Mouse (Mus musculus) neutrophil, adult 65 days (primary cell): ENCODE measurements around the gene Pvalb. TPM values are rescaled to one million over a fixed set of nuclear protein-coding genes. Genes with fewer than 3 reads are reported as not detected.

Experiments used
- total RNA-seq: library from RNA; stranded (reverse); gene quantifications from 2 replicates; pipeline ENCODE4 v1.2.4, GENCODE M21; 2023

Pvalb gene
- total RNA-seq, result not detected in 2 replicates

GRCm38 (mm10) chr15:78206312-78206711 is at the start of gene Pvalb:
TSS of gene Pvalb (minus strand) at chr15:78206400.

GRCm38 (mm10) chr15:78244695-78245492 is 38.7 kb upstream of the Pvalb start, which contains the start of gene Ncf4:
TSS of gene Ncf4 (plus strand) at chr15:78244801.

GRCm38 (mm10) chr15:78173972-78174886 is 32.0 kb downstream of the Pvalb start, which contains the start of gene Ift27:
TSS of gene Ift27 (minus strand) at chr15:78174107.

Other genes with a start within 250 kb of the Pvalb start
- 22.3 and 25.5 TPM in 2 replicates for gene Foxred2, start 249.7 kb downstream of the Pvalb start, total RNA-seq
- 55.8 and 65.5 TPM in 2 replicates for gene Eif3d, start 235.6 kb downstream of the Pvalb start, total RNA-seq
- gene Cacng2, start 86.4 kb downstream of the Pvalb start, total RNA-seq, result not detected in 2 replicates
- 6.6 and 11.7 TPM in 2 replicates for gene Ift27, start 32.3 kb downstream of the Pvalb start, total RNA-seq
- gene Ncf4, start 38.4 kb upstream of the Pvalb start, total RNA-seq, result 753 and 775 TPM in 2 replicates
- 26.7 and 28.6 TPM in 2 replicates for gene Csf2rb2, start 99.3 kb upstream of the Pvalb start, total RNA-seq
- 233 and 237 TPM in 2 replicates for gene Csf2rb, start 119.4 kb upstream of the Pvalb start, total RNA-seq
- not detected in 2 replicates for gene Tex33, start 189.5 kb upstream of the Pvalb start, total RNA-seq
- gene Tst, start 199.5 kb upstream of the Pvalb start, total RNA-seq, result 19.2 and 23.1 TPM in 2 replicates
- gene Mpst, start 200.0 kb upstream of the Pvalb start, total RNA-seq, result 29.4 and 30.6 TPM in 2 replicates
- 5.1 and 7.8 TPM in 2 replicates for gene Kctd17, start 222.2 kb upstream of the Pvalb start, total RNA-seq